Mouse (Mus musculus) kidney, adult 11 months (tissue): Measurements from ENCODE around the gene Dlg2.

Experiments
- DNase-seq: peaks from one replicate; pipeline ENCODE4 v3.0.0; 2022

Dlg2 gene

GRCm38 (mm10) chr7:91345073-91345472 lies 868.6 kb downstream of the Dlg2 start:
- DNase-seq = no peak

GRCm38 (mm10) chr7:91369821-91370321 lies 893.4 kb downstream of the Dlg2 start:
- DNase-seq = no peak

- no peak for DNase-seq
Measured at GRCm38 (mm10) chr7:91382281-91382680, 905.8 kb downstream of the Dlg2 start.

- DNase-seq = no peak
Measured at GRCm38 (mm10) chr7:91383873-91384272, 907.4 kb downstream of the Dlg2 start.

- no peak for DNase-seq
Measured at GRCm38 (mm10) chr7:91389272-91389671, 912.8 kb downstream of the Dlg2 start.

GRCm38 (mm10) chr7:91397827-91398226 lies 921.4 kb downstream of the Dlg2 start:
- no peak for DNase-seq

- DNase-seq = no peak
Measured at GRCm38 (mm10) chr7:91412109-91412508, 935.6 kb downstream of the Dlg2 start.

GRCm38 (mm10) chr7:91414150-91414549 lies 937.7 kb downstream of the Dlg2 start:
- no peak for DNase-seq

- DNase-seq = no peak
Measured at GRCm38 (mm10) chr7:91414749-91415148, 938.3 kb downstream of the Dlg2 start.

GRCm38 (mm10) chr7:91420215-91420614 lies 943.7 kb downstream of the Dlg2 start:
- no peak for DNase-seq

GRCm38 (mm10) chr7:91423784-91424183 lies 947.3 kb downstream of the Dlg2 start:
- no peak for DNase-seq

GRCm38 (mm10) chr7:91429712-91430275 lies 953.3 kb downstream of the Dlg2 start:
- DNase-seq = no peak

- peak; percentile 5 for DNase-seq
Measured at GRCm38 (mm10) chr7:91431594-91432240, 955.2 kb downstream of the Dlg2 start.

- no peak for DNase-seq
Measured at GRCm38 (mm10) chr7:91432563-91432962, 956.1 kb downstream of the Dlg2 start.

GRCm38 (mm10) chr7:91434739-91435138 lies 958.3 kb downstream of the Dlg2 start:
- DNase-seq = no peak

- no peak for DNase-seq
Measured at GRCm38 (mm10) chr7:91440326-91440725, 963.9 kb downstream of the Dlg2 start.

- DNase-seq = no peak
Measured at GRCm38 (mm10) chr7:91442447-91443376, 966.2 kb downstream of the Dlg2 start.

- no peak for DNase-seq
Measured at GRCm38 (mm10) chr7:91443377-91443714, 966.9 kb downstream of the Dlg2 start.

- DNase-seq = no peak
Measured at GRCm38 (mm10) chr7:91443913-91444312, 967.4 kb downstream of the Dlg2 start.

- DNase-seq = no peak
Measured at GRCm38 (mm10) chr7:91444728-91445127, 968.3 kb downstream of the Dlg2 start.

- DNase-seq = no peak
Measured at GRCm38 (mm10) chr7:91456796-91457195, 980.3 kb downstream of the Dlg2 start.

- peak; percentile 11 for DNase-seq
Measured at GRCm38 (mm10) chr7:91457207-91457606, 980.7 kb downstream of the Dlg2 start.

GRCm38 (mm10) chr7:91461352-91461751 lies 984.9 kb downstream of the Dlg2 start:
- no peak for DNase-seq

- DNase-seq = no peak
Measured at GRCm38 (mm10) chr7:91463256-91463655, 986.8 kb downstream of the Dlg2 start.
